Mouse (Mus musculus) spleen, embryonic (tissue): ENCODE data around the gene Prkd1.
"Not testable (repeated sequence)": the region's sequence is repeated elsewhere in the genome, so short reads cannot be mapped to it uniquely, and the experiment has no call there.

Experiments
- CTCF ChIA-PET: fragments of 350-600 bp; sonication (Branson Sonifier 250); formaldehyde crosslinking; loops from one replicate; lab custom pipeline; 2022; lab: Charles Lee

Gene Prkd1

GRCm38 (mm10) chr12:50648671-50649541 is at the start of gene Prkd1:
Prkd1 (minus strand) TSS chr12:50649098.
- CTCF ChIA-PET: no interaction called here

GRCm38 (mm10) chr12:50697492-50697891 is 48.6 kb upstream of the Prkd1 start:
- CTCF ChIA-PET: no interaction called here

GRCm38 (mm10) chr12:50648176-50648670 is 675 bp downstream of the Prkd1 start:
- CTCF ChIA-PET: no interaction called here

GRCm38 (mm10) chr12:50646857-50647256 is 2.0 kb downstream of the Prkd1 start:
- CTCF ChIA-PET: no interaction called here

GRCm38 (mm10) chr12:50642671-50643070 is 6.2 kb downstream of the Prkd1 start:
- CTCF ChIA-PET: no interaction called here

GRCm38 (mm10) chr12:50640171-50640570 is 8.7 kb downstream of the Prkd1 start:
- CTCF ChIA-PET: no interaction called here

GRCm38 (mm10) chr12:50634436-50634835 is 14.5 kb downstream of the Prkd1 start:
- CTCF ChIA-PET: no interaction called here

- CTCF ChIA-PET: not testable (repeated sequence)
Observed at GRCm38 (mm10) chr12:50626100-50626499, 22.8 kb downstream of the Prkd1 start.

- CTCF ChIA-PET: no interaction called here
Observed at GRCm38 (mm10) chr12:50624175-50624574, 24.7 kb downstream of the Prkd1 start.

GRCm38 (mm10) chr12:50615852-50616251 is 33.0 kb downstream of the Prkd1 start:
- CTCF ChIA-PET: no interaction called here

GRCm38 (mm10) chr12:50614341-50614740 is 34.6 kb downstream of the Prkd1 start:
- CTCF ChIA-PET: no interaction called here

GRCm38 (mm10) chr12:50606703-50607500 is 42.0 kb downstream of the Prkd1 start:
- CTCF ChIA-PET: no interaction called here

GRCm38 (mm10) chr12:50599370-50599769 is 49.5 kb downstream of the Prkd1 start:
- CTCF ChIA-PET: no interaction called here

GRCm38 (mm10) chr12:50598053-50598988 is 50.6 kb downstream of the Prkd1 start:
- CTCF ChIA-PET: no interaction called here

GRCm38 (mm10) chr12:50597467-50597866 is 51.4 kb downstream of the Prkd1 start:
- CTCF ChIA-PET: no interaction called here

- CTCF ChIA-PET: no interaction called here
Observed at GRCm38 (mm10) chr12:50595777-50596176, 53.1 kb downstream of the Prkd1 start.

GRCm38 (mm10) chr12:50594506-50594905 is 54.4 kb downstream of the Prkd1 start:
- CTCF ChIA-PET: no interaction called here

GRCm38 (mm10) chr12:50593481-50593880 is 55.4 kb downstream of the Prkd1 start:
- CTCF ChIA-PET: no interaction called here

- CTCF ChIA-PET: no interaction called here
Observed at GRCm38 (mm10) chr12:50588137-50588761, 60.6 kb downstream of the Prkd1 start.

GRCm38 (mm10) chr12:50565198-50565597 is 83.7 kb downstream of the Prkd1 start:
- CTCF ChIA-PET: no interaction called here

- CTCF ChIA-PET: no interaction called here
Observed at GRCm38 (mm10) chr12:50560536-50560935, 88.4 kb downstream of the Prkd1 start.
